Mouse (Mus musculus) liver, embryonic 14.5 days (tissue): Measurements from ENCODE around the gene Zscan26. TPM values are rescaled to one million over a fixed set of nuclear protein-coding genes. Genes with fewer than 3 reads are reported as not detected.
"Not testable (repeated sequence)": the region's sequence is repeated elsewhere in the genome, so short reads cannot be mapped to it uniquely, and the experiment has no call there.

Source experiments
- ATAC-seq: fragments of 200-750 bp; cut with Nextera tagmentation; 2 replicates; pipeline ENCODE4 v1.8.0; 2017; ENCODE audit warnings: moderate number of reproducible peaks, mild to moderate bottlenecking, moderate library complexity; ENCODE audit not compliant: insufficient read depth
- DNase-seq, 3 experiments: peaks; one replicate each; pipeline ENCODE4 v3.0.0-alpha.2; 2012 to 2013; ENCODE audit warnings: low read depth in 3 of 3, low spot score in 3 of 3
- H3K27ac ChIP-seq: fragments of 300-500 bp; sonication (generic); 2 replicates; pipeline ENCODE4 v1.5.1; 2014; ENCODE audit warnings: moderate library complexity, mild to moderate bottlenecking, control low read depth, inconsistent platforms
- H3K27me3 ChIP-seq: fragments of 300-500 bp; sonication (generic); 2 replicates; pipeline ENCODE4 v1.6.1; 2014; ENCODE audit warnings: mild to moderate bottlenecking, low read length, moderate library complexity; ENCODE audit not compliant: control insufficient read depth, insufficient read depth
- H3K36me3 ChIP-seq: fragments of 300-500 bp; sonication (generic); replicated peaks from 2 replicates; pipeline ENCODE4 v1.6.1; 2014; ENCODE audit warnings: low read depth; ENCODE audit not compliant: control insufficient read depth, insufficient read depth
- H3K4me1 ChIP-seq, 2 experiments: fragments of 200-500 bp in 1 of 2; fragments of 300-500 bp in 1 of 2; sonication (generic) in 1 of 2; replicated peaks; 2 replicates each; pipeline ENCODE4 v1.6.1; 2012 to 2014; ENCODE audit warnings: antibody characterized with exemption in 1 of 2, inconsistent platforms in 1 of 2, low read length in 1 of 2; ENCODE audit not compliant: control insufficient read depth in 2 of 2, insufficient read depth in 2 of 2
- H3K4me2 ChIP-seq: fragments of 300-500 bp; sonication (generic); 2 replicates; pipeline ENCODE4 v1.6.1; 2014; ENCODE audit warnings: low read depth, mild to moderate bottlenecking, control low read depth, moderate library complexity
- H3K4me3 ChIP-seq, 2 experiments: fragments of 200-500 bp in 1 of 2; fragments of 300-500 bp in 1 of 2; sonication (generic) in 1 of 2; 2 replicates each; pipeline ENCODE4 v1.5.1; 2012 to 2014; ENCODE audit warnings: low read depth in 2 of 2, low read length in 2 of 2, mild to moderate bottlenecking in 2 of 2, control low read depth in 1 of 2, inconsistent platforms in 1 of 2, moderate library complexity in 1 of 2; ENCODE audit not compliant: insufficient read depth in 1 of 2
- H3K9ac ChIP-seq: fragments of 300-500 bp; sonication (generic); replicated peaks from 2 replicates; pipeline ENCODE4 v1.6.1; 2014; ENCODE audit warnings: mild to moderate bottlenecking, control low read depth, moderate library complexity
- H3K9me3 ChIP-seq: fragments of 300-500 bp; sonication (generic); 2 replicates; pipeline ENCODE4 v1.6.1; 2016; ENCODE audit warnings: low read length, mixed read lengths; ENCODE audit not compliant: control insufficient read depth
- CTCF ChIP-seq: IDR thresholded peaks from 2 replicates; pipeline ENCODE4 v1.5.1; 2016; ENCODE audit warnings: antibody characterized with exemption, low read depth, control low read depth
- EP300 ChIP-seq: IDR thresholded peaks from 2 replicates; pipeline ENCODE4 v1.6.1; 2016; ENCODE audit warnings: antibody characterized with exemption, low read depth
- WGBS: fragments of 180-500 bp; shearing (Covaris S2); extraction: QIAGEN DNeasy Blood & Tissue Kit; methylation state at CpG from one replicate; pipeline ENCODE4 v1.1.7; 2014; ENCODE audit not compliant: insufficient replicate concordance; 5-methylcytosine and 5-hydroxymethylcytosine counted together
- polyA plus RNA-seq, 2 experiments: library from polyadenylated mRNA; depleted of rRNA in 1 of 2; stranded (reverse) in 1 of 2; unstranded in 1 of 2; fragments of >200 nt; fragmentation: Nextera tagmentation in 1 of 2; extraction: Ambion mirVana in 1 of 2; gene quantifications; 2 replicates each; pipeline versions ENCODE4 v1.2.1 to v1.2.3; 2012 to 2014

Zscan26 gene
- polyA plus RNA-seq, 2 experiments: 4.2 to 9.5 TPM

- peak; percentile 100 for ATAC-seq
Measured at GRCm38 (mm10) chr13:21468061-21469019, 14.8 kb upstream of the Zscan26 start, which contains the start of gene Nkapl. Nkapl (minus strand) TSS chr13:21468509.

GRCm38 (mm10) chr13:21467336-21467735 is 13.8 kb upstream of the Zscan26 start:
- H3K27ac ChIP-seq: no peak overlapping the region
- no peak overlapping the region for H3K4me3 ChIP-seq
- no peaks in the 10 kb centered on the region for H3K36me3 ChIP-seq
- DNase-seq: no peak
- peaks cover 8% of the 10 kb centered on the region for H3K27me3 ChIP-seq
- peaks cover 3 to 6% of the 10 kb centered on the region in 2 experiments for H3K4me1 ChIP-seq
- 70% methylated on average over 10 of the region's 10 CpGs for WGBS
- peak overlapping the region; percentile 97 for H3K4me2 ChIP-seq
- no peak for ATAC-seq
- H3K9me3 ChIP-seq: no peaks in the 10 kb centered on the region
- H3K9ac ChIP-seq: no peak overlapping the region
- TF ChIP-seq CTCF (no peak), EP300 (no peak)

More at GRCm38 (mm10) chr13:21468061-21469019, 14.8 kb upstream of the Zscan26 start, which contains the start of gene Nkapl:
- WGBS: under 1% methylated on average over 54 of the region's 54 CpGs
- Histone ChIP-seq H3K9me3 (no peaks in the 10 kb centered on the region), H3K27ac (no peak within 1 kb of the TSS), H3K4me2 (peak within 1 kb of the TSS; percentile 97), H3K27me3 (peaks cover 8% of the 10 kb centered on the region), H3K4me3 (peak within 1 kb of the TSS; percentile 64 to 84), H3K9ac (peak within 1 kb of the TSS; percentile 76), H3K4me1 (peaks cover 7 to 8% of the 10 kb centered on the region in 2 experiments), H3K36me3 (no peaks in the 10 kb centered on the region)
- DNase-seq: peak; percentile 81 to 85 (median 82)
- no peak for TF ChIP-seq EP300
- peak; percentile 29 for TF ChIP-seq CTCF

- not testable (repeated sequence) for H3K9me3 ChIP-seq, DNase-seq, H3K4me3 ChIP-seq, H3K9ac ChIP-seq, H3K36me3 ChIP-seq, H3K27ac ChIP-seq, H3K4me1 ChIP-seq, H3K27me3 ChIP-seq, H3K4me2 ChIP-seq, ATAC-seq
- 40% methylated on average over 9 of the region's 9 CpGs for WGBS
Measured at GRCm38 (mm10) chr13:21462516-21462915, 9.0 kb upstream of the Zscan26 start.

DNA sequence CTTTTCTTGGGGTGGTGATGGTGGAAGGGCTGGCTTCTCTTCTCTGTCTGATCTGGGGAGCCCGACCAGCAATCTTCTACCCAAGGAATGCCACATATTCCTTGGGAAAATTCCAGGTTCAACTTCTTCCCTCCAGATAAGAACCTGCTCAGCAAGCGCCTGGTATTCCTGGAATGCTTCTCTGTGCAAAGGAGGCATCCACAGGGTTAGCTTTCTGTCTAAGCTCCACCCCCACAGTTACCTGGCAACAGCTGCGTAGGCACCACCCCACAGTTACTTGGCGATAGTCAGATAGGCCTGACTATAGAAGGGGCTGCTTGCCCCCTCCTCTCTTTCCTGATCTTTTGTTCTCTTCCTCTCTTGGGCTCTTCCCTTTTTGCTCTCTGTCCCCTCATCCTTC is 2.8 kb upstream of the Zscan26 start:
- H3K9ac ChIP-seq: no peak overlapping the region
- 26% methylated on average over 4 of the region's 4 CpGs for WGBS
- ATAC-seq: no peak

DNA sequence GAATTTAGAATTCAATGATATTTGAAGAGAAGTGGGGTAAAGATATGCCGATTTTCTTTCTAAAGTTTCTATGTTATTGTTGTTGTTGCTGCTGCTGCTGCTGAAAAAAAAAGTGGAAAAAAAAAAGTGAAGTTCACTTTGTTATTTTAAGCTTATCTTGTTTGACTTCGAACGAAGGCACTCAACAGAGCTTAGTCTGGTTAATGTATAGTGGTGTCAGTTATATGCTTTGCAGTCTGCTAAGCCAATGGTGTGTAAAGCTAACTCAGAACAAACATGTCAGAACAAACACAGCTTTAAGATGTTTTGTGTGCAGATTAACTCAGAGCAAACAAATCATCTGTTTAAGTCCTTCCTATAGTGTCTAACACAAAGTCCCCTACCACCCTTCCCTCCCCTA is 603 bp upstream of the Zscan26 start:
- Histone ChIP-seq H3K4me3 (peak overlapping the region in 1 of 2 experiments; percentile 68; a peak in 2 of 4 replicates), H3K36me3 (no peaks in the 10 kb centered on the region), H3K27ac (no peak overlapping the region), H3K4me1 (peaks cover 2 to 13% of the 10 kb centered on the region in 2 experiments; a peak in 3 of 4 replicates), H3K4me2 (peak overlapping the region; percentile 77), H3K27me3 (no peaks in the 10 kb centered on the region), H3K9ac (no peak overlapping the region), H3K9me3 (no peaks in the 10 kb centered on the region)
- WGBS: 54% methylated on average over 3 of the region's 3 CpGs
- DNase-seq (no peak), ATAC-seq (peak; percentile 59; the same call in 1 of the 2 replicates)
- TF ChIP-seq CTCF (no peak), EP300 (no peak)

More for the DNA sequence above, 2.8 kb upstream of the Zscan26 start:
- Histone ChIP-seq H3K9me3 (no peaks in the 10 kb centered on the region), H3K27me3 (no peaks in the 10 kb centered on the region), H3K4me3 (no peak overlapping the region), H3K27ac (no peak overlapping the region), H3K4me2 (no peak overlapping the region), H3K36me3 (no peaks in the 10 kb centered on the region), H3K4me1 (peaks cover 2 to 13% of the 10 kb centered on the region in 2 experiments; a peak in 3 of 4 replicates)
- TF ChIP-seq CTCF (no peak), EP300 (no peak)
- DNase-seq: no peak
